Mouse (Mus musculus) CH12.LX (cell line): Measurements from ENCODE around the gene C130050O18Rik. TPM values are rescaled to one million over a fixed set of nuclear protein-coding genes. Genes with fewer than 3 reads are reported as not detected.

Source experiments
- DNase-seq: peaks from one replicate; pipeline ENCODE4 v3.0.0-alpha.2; 2013; ENCODE audit errors: extremely low read depth
- H3K27ac ChIP-seq: 2 replicates; pipeline ENCODE4 v1.5.1; 2012; ENCODE audit warnings: low read depth, mild to moderate bottlenecking, control low read depth, moderate library complexity; ENCODE audit not compliant: insufficient read depth
- H3K27me3 ChIP-seq: replicated peaks from 2 replicates; pipeline ENCODE3; 2012; ENCODE audit warnings: inconsistent platforms
- H3K36me3 ChIP-seq, 2 experiments: replicated peaks in 1 of 2; 2 replicates each; pipeline versions ENCODE3 to v1.6.1; 2012; ENCODE audit warnings: inconsistent platforms in 1 of 2, low read length in 1 of 2, mild to moderate bottlenecking in 1 of 2, mixed read lengths in 1 of 2, moderate library complexity in 1 of 2; ENCODE audit not compliant: control insufficient read depth in 1 of 2, insufficient read depth in 1 of 2
- H3K4me1 ChIP-seq, 2 experiments: 2 replicates each; pipeline ENCODE4 v1.6.1; 2012; ENCODE audit warnings: inconsistent platforms in 1 of 2, moderate library complexity in 1 of 2; ENCODE audit not compliant: insufficient read depth in 2 of 2, control insufficient read depth in 1 of 2
- H3K4me2 ChIP-seq: 2 replicates; pipeline ENCODE4 v1.6.1; 2012; ENCODE audit warnings: low read depth, mild to moderate bottlenecking, control low read depth; ENCODE audit not compliant: poor library complexity, insufficient read depth, severe bottlenecking
- H3K4me3 ChIP-seq, 3 experiments: fragments of 150-350 bp in 1 of 3; sonication (generic) in 1 of 3; replicated peaks in 1 of 3; 2 replicates each; pipeline versions ENCODE3 to v1.5.1; 2011 to 2012; ENCODE audit warnings: low read depth in 2 of 3, low read length in 2 of 3, mild to moderate bottlenecking in 2 of 3, moderate library complexity in 2 of 3, control low read depth in 1 of 3, improper control_type of control experiment in 1 of 3, inconsistent platforms in 1 of 3, mixed read lengths in 1 of 3; ENCODE audit not compliant: poor library complexity in 1 of 3
- H3K79me2 ChIP-seq: replicated peaks from 2 replicates; pipeline ENCODE4 v1.6.1; 2012; ENCODE audit warnings: mild to moderate bottlenecking, moderate library complexity; ENCODE audit not compliant: control insufficient read depth, poor library complexity, insufficient read depth, severe bottlenecking; ENCODE audit errors: extremely low read depth
- H3K9ac ChIP-seq: 2 replicates; pipeline ENCODE4 v1.6.1; 2012; ENCODE audit warnings: low read depth, mild to moderate bottlenecking, control low read depth, moderate library complexity; ENCODE audit not compliant: insufficient read depth
- H3K9me3 ChIP-seq: replicated peaks from 2 replicates; pipeline ENCODE3; 2012; ENCODE audit warnings: low read length, inconsistent platforms, mixed read lengths
- CHD1 ChIP-seq: IDR thresholded peaks from 2 replicates; pipeline ENCODE4 v1.6.1; 2012; ENCODE audit warnings: low read depth, low read length, improper control_type of control experiment, inconsistent platforms
- EP300 ChIP-seq: IDR thresholded peaks from 2 replicates; pipeline ENCODE4 v1.6.1; 2011; ENCODE audit warnings: low read length, improper control_type of control experiment
- ETS1 ChIP-seq: conservative IDR thresholded peaks from 2 replicates; pipeline ENCODE4 v1.6.1; 2012; ENCODE audit warnings: low read depth, mild to moderate bottlenecking, inconsistent platforms, low read length, improper control_type of control experiment, moderate library complexity
- GABPA ChIP-seq: IDR thresholded peaks from 2 replicates; pipeline ENCODE4 v1.6.1; 2012; ENCODE audit warnings: low read depth, low read length, improper control_type of control experiment, inconsistent platforms; ENCODE audit not compliant: insufficient replicate concordance
- IRF4 ChIP-seq: IDR thresholded peaks from 2 replicates; pipeline ENCODE4 v1.6.1; 2014; ENCODE audit warnings: low read depth, mild to moderate bottlenecking, inconsistent platforms, low read length, improper control_type of control experiment
- JUN ChIP-seq: IDR thresholded peaks from 2 replicates; pipeline ENCODE4 v1.6.1; 2011; ENCODE audit warnings: low read depth, mild to moderate bottlenecking, low read length, improper control_type of control experiment, moderate library complexity; ENCODE audit not compliant: insufficient read depth
- KAT2A ChIP-seq: IDR thresholded peaks from 2 replicates; pipeline ENCODE4 v1.6.1; 2012; ENCODE audit warnings: low read length, improper control_type of control experiment, inconsistent platforms; ENCODE audit not compliant: insufficient replicate concordance
- POLR2AphosphoS2 ChIP-seq: IDR thresholded peaks from 2 replicates; pipeline ENCODE4 v1.6.1; 2011; ENCODE audit warnings: low read depth, low read length, improper control_type of control experiment
- RCOR1 ChIP-seq: conservative IDR thresholded peaks from 2 replicates; pipeline ENCODE4 v1.6.1; 2012; ENCODE audit warnings: low read depth, mild to moderate bottlenecking, inconsistent platforms, low read length, improper control_type of control experiment
- TBP ChIP-seq: conservative IDR thresholded peaks from 2 replicates; pipeline ENCODE4 v1.6.1; 2011; ENCODE audit warnings: low read depth, low read length, improper control_type of control experiment
- TCF12 ChIP-seq: IDR thresholded peaks from 2 replicates; pipeline ENCODE4 v1.6.1; 2014; ENCODE audit warnings: low read depth, mild to moderate bottlenecking, inconsistent platforms, low read length, improper control_type of control experiment
- USF1 ChIP-seq: IDR thresholded peaks from 2 replicates; pipeline ENCODE4 v1.6.1; 2014; ENCODE audit warnings: low read depth, mild to moderate bottlenecking, inconsistent platforms, low read length, improper control_type of control experiment
- USF2 ChIP-seq: conservative IDR thresholded peaks from 2 replicates; pipeline ENCODE4 v1.6.1; 2011; ENCODE audit warnings: low read depth, low read length, improper control_type of control experiment
- ZKSCAN1 ChIP-seq: IDR thresholded peaks from 2 replicates; pipeline ENCODE4 v1.6.1; 2012; ENCODE audit warnings: low read depth, inconsistent platforms, low read length, improper control_type of control experiment, borderline replicate concordance
- ZNF384 ChIP-seq: IDR thresholded peaks from 2 replicates; pipeline ENCODE4 v1.6.1; 2012; ENCODE audit warnings: low read depth, low read length, improper control_type of control experiment, inconsistent platforms
- dilution Hi-C: fragments of 300-500 bp; cut with MboI; formaldehyde crosslinking; loops from 2 replicates; pipeline ENCODE4 v1.14.3; 2020; ENCODE audit warnings: low sequenced_read_pairs; ENCODE audit not compliant: extremely low pct_unique_long_range_greater_than_20kb, extremely low pct_ligation_motif_present
- in situ Hi-C: fragments of 300-500 bp; cut with MboI; formaldehyde crosslinking; loops from 3 replicates; pipeline ENCODE4 v1.14.3; 2019; ENCODE audit warnings: low sequenced_read_pairs, low pct_ligation_motif_present, low pct_unique_long_range_greater_than_20kb, mixed read lengths
- polyA plus RNA-seq: library from polyadenylated mRNA; unstranded; fragments of >175 nt; gene quantifications from 2 replicates; pipeline ENCODE4 v1.2.1, GENCODE M21; 2012; ENCODE audit warnings: low read depth; ENCODE audit not compliant: insufficient read length
- total RNA-seq, 2 experiments: library from RNA; depleted of rRNA; stranded (reverse); fragments of 300-350 nt in 1 of 2; fragments of >200 nt in 1 of 2; gene quantifications; 2 replicates each; pipeline ENCODE4 v1.2.3; 2012 to 2014

C130050O18Rik gene
- total and polyA plus RNA-seq, 3 experiments, result 0.54 TPM; not detected in 2

DNA sequence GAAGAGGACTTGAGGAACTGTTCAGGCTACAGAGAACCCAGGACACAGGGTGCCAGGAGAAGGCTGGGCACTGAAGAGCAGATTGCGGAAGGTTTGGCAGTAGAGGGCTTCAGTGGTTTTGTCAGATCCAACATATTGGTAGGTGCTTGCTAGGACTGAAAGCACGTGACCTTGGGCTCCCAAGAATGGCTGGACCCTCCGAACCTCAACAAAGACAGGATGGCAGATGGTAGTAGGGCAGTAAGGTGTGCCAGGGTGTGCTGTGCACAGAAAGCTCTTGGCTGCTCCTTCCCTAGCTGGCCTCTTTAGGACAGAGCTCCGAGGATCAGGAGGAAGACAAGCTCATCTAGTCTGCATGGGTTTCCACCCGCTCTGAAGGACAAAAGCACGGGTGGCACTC, 6.0 kb downstream of the C130050O18Rik start:
- H3K36me3 ChIP-seq, result peaks cover 3 to 66% of the 10 kb centered on the region in 2 experiments
- no peak for DNase-seq
- no peaks in the 10 kb centered on the region for H3K27me3 ChIP-seq
- no peak overlapping the region for H3K9ac ChIP-seq
- in situ Hi-C loops, result no loop called here
- no peak for TF ChIP-seq IRF4
- no peak for TF ChIP-seq ZNF384
- H3K79me2 ChIP-seq, result no peaks in the 10 kb centered on the region
- peaks cover 7 to 43% of the 10 kb centered on the region in 2 experiments for H3K4me1 ChIP-seq
- no peak overlapping the region for H3K4me3 ChIP-seq
- dilution Hi-C loops, result no loop called here
- no peak overlapping the region for H3K4me2 ChIP-seq
- H3K9me3 ChIP-seq, result no peaks in the 10 kb centered on the region
- no peak overlapping the region for H3K27ac ChIP-seq

- dilution Hi-C loops, result no loop called here
- DNase-seq, result no peak
- in situ Hi-C loops, result no loop called here
- no peak overlapping the region for H3K4me2 ChIP-seq
- no peaks in the 10 kb centered on the region for H3K79me2 ChIP-seq
- no peak overlapping the region for H3K4me3 ChIP-seq
- H3K36me3 ChIP-seq, result peaks cover 3 to 70% of the 10 kb centered on the region in 2 experiments
- TF ChIP-seq USF2, result no peak
- TF ChIP-seq RCOR1, result no peak
- no peak for TF ChIP-seq KAT2A
- no peak for TF ChIP-seq EP300
- no peak for TF ChIP-seq ZKSCAN1
- no peak for TF ChIP-seq TCF12
- TF ChIP-seq CHD1, result no peak
- no peak for TF ChIP-seq GABPA
- no peak for TF ChIP-seq ETS1
- TF ChIP-seq USF1, result no peak
- no peak for TF ChIP-seq POLR2AphosphoS2
- no peak for TF ChIP-seq TBP
- no peak for TF ChIP-seq JUN
- H3K9me3 ChIP-seq, result no peaks in the 10 kb centered on the region
- H3K9ac ChIP-seq, result no peak overlapping the region
- H3K4me1 ChIP-seq, result peaks cover 7 to 38% of the 10 kb centered on the region in 2 experiments
- no peaks in the 10 kb centered on the region for H3K27me3 ChIP-seq
- no peak overlapping the region for H3K27ac ChIP-seq
Measured at GRCm38 (mm10) chr5:139411665-139412314, 6.7 kb downstream of the C130050O18Rik start.
